Mouse (Mus musculus) small intestine, adult 2 months (tissue): ENCODE data around the gene Cbx5.

Source experiments
- CTCF ChIP-seq: fragments of 200-500 bp; IDR thresholded peaks from 2 replicates; pipeline ENCODE4 v1.5.1; 2012; ENCODE audit warnings: low read depth, mild to moderate bottlenecking, control low read depth, inconsistent platforms, low read length, moderate library complexity, mixed read lengths; ENCODE audit not compliant: insufficient replicate concordance, insufficient read length; ENCODE audit errors: extremely low read depth
- POLR2A ChIP-seq: fragments of 200-500 bp; IDR thresholded peaks from 2 replicates; pipeline ENCODE4 v1.6.1; 2012; ENCODE audit warnings: low read depth, mild to moderate bottlenecking, control low read depth, inconsistent platforms, low read length, moderate library complexity

GRCm38 (mm10) chr15:103224161-103224560, 15.5 kb downstream of the Cbx5 start:
- no peak for TF ChIP-seq POLR2A
- no peak for TF ChIP-seq CTCF
